Mouse (Mus musculus) ES-E14 (cell line): Measurements from ENCODE around the gene Trabd.

ENCODE experiments used
- MAFK ChIP-seq: IDR thresholded peaks from 2 replicates; pipeline ENCODE4 v1.6.1; 2014; ENCODE audit warnings: mild to moderate bottlenecking, low read depth, low read length, inconsistent platforms; ENCODE audit not compliant: insufficient read depth
- ZC3H11A ChIP-seq: IDR thresholded peaks from 2 replicates; pipeline ENCODE4 v1.6.1; 2012; ENCODE audit warnings: low read depth, mild to moderate bottlenecking, inconsistent platforms, low read length, borderline replicate concordance
- ZNF384 ChIP-seq: IDR thresholded peaks from 2 replicates; pipeline ENCODE4 v1.6.1; 2012; ENCODE audit warnings: low read depth, low read length, inconsistent platforms

GRCm38 (mm10) chr15:89125351-89125750 is 50.4 kb downstream of the Trabd start:
- TF ChIP-seq ZNF384 (no peak), ZC3H11A (no peak), MAFK (no peak)
